Mouse (Mus musculus): Measurements from ENCODE around the gene Dbndd2. TPM values are rescaled to one million over a fixed set of nuclear protein-coding genes. Genes with fewer than 3 reads are reported as not detected.

Gene Dbndd2
- 10 to 100 TPM; 13.5 to 15.7 TPM for total RNA-seq (2021)
- long read RNA-seq, experiment 1, transcript Dbndd2-202 (4 exons, 1,658 nt): major isoform, 12 of 13 reads
- long read RNA-seq, experiment 1, partial matches to known transcripts: 0 of 13 reads
- long read RNA-seq, experiment 1, other reads (novel, unspliced or antisense): 1 of 13 reads
- long read RNA-seq, experiment 2, transcript Dbndd2-202 (4 exons, 1,658 nt): major isoform, 12 of 16 reads
- long read RNA-seq, experiment 2, partial matches to known transcripts: 0 of 16 reads
- long read RNA-seq, experiment 2, other reads (novel, unspliced or antisense): 2 of 16 reads

GRCm38 (mm10) chr2:164485681-164486257 is at the start of gene Dbndd2:
Gene Dbndd2 (plus strand): TSS chr2:164486106.
- DNase-seq (ENCODE audit: low spot score in 2 of 2): peak in 1 of 2 experiments; percentile 28

GRCm38 (mm10) chr2:164436215-164436913 is 49.5 kb upstream of the Dbndd2 start:
- DNase-seq (ENCODE audit: low spot score in 2 of 2): no peak

GRCm38 (mm10) chr2:164436961-164437360 is 48.9 kb upstream of the Dbndd2 start:
- DNase-seq (ENCODE audit: low spot score in 2 of 2): peak in 1 of 2 experiments; percentile 32

GRCm38 (mm10) chr2:164437710-164438109 is 48.2 kb upstream of the Dbndd2 start:
- DNase-seq (ENCODE audit: low spot score in 2 of 2): no peak

- no peak for DNase-seq (ENCODE audit: low spot score in 2 of 2)
Observed at GRCm38 (mm10) chr2:164438257-164438656, 47.6 kb upstream of the Dbndd2 start.

GRCm38 (mm10) chr2:164439001-164439421 is 46.9 kb upstream of the Dbndd2 start:
- no peak for DNase-seq (ENCODE audit: low spot score in 2 of 2)

- no peak for DNase-seq (ENCODE audit: low spot score in 2 of 2)
Observed at GRCm38 (mm10) chr2:164440314-164440713, 45.6 kb upstream of the Dbndd2 start.

- no peak for DNase-seq (ENCODE audit: low spot score in 2 of 2)
Observed at GRCm38 (mm10) chr2:164441155-164441554, 44.8 kb upstream of the Dbndd2 start.

- DNase-seq (ENCODE audit: low spot score in 2 of 2): no peak
Observed at GRCm38 (mm10) chr2:164441731-164442130, 44.2 kb upstream of the Dbndd2 start.

- DNase-seq (ENCODE audit: low spot score in 2 of 2): peak in 1 of 2 experiments; percentile 59
Observed at GRCm38 (mm10) chr2:164442315-164443050, 43.4 kb upstream of the Dbndd2 start.

GRCm38 (mm10) chr2:164443051-164443437 is 42.9 kb upstream of the Dbndd2 start:
- DNase-seq (ENCODE audit: low spot score in 2 of 2): peak; percentile 72 to 86

- no peak for DNase-seq (ENCODE audit: low spot score in 2 of 2)
Observed at GRCm38 (mm10) chr2:164443460-164444000, 42.4 kb upstream of the Dbndd2 start, which contains the start of gene Sdc4. Gene Sdc4 (minus strand): TSS chr2:164443887.

GRCm38 (mm10) chr2:164444701-164445100 is 41.2 kb upstream of the Dbndd2 start:
- no peak for DNase-seq (ENCODE audit: low spot score in 2 of 2)

GRCm38 (mm10) chr2:164445399-164446085 is 40.4 kb upstream of the Dbndd2 start:
- no peak for DNase-seq (ENCODE audit: low spot score in 2 of 2)

- no peak for DNase-seq (ENCODE audit: low spot score in 2 of 2)
Observed at GRCm38 (mm10) chr2:164446086-164446469, 39.8 kb upstream of the Dbndd2 start.

- no peak for DNase-seq (ENCODE audit: low spot score in 2 of 2)
Observed at GRCm38 (mm10) chr2:164448140-164448539, 37.8 kb upstream of the Dbndd2 start.

GRCm38 (mm10) chr2:164448921-164449320 is 37.0 kb upstream of the Dbndd2 start:
- no peak for DNase-seq (ENCODE audit: low spot score in 2 of 2)

- no peak for DNase-seq (ENCODE audit: low spot score in 2 of 2)
Observed at GRCm38 (mm10) chr2:164449341-164450042, 36.4 kb upstream of the Dbndd2 start.

GRCm38 (mm10) chr2:164452000-164452676 is 33.8 kb upstream of the Dbndd2 start:
- no peak for DNase-seq (ENCODE audit: low spot score in 2 of 2)
